Mouse (Mus musculus) embryonic facial prominence, embryonic 10.5 days (tissue): ENCODE data around the gene Cebpb. TPM values are rescaled to one million over a fixed set of nuclear protein-coding genes. Genes with fewer than 3 reads are reported as not detected.
A peak's percentile ranks its signal among the peaks of the same experiment; 100 is the strongest.

Source experiments
- DNase-seq: peaks from one replicate; pipeline ENCODE4 v3.0.0-alpha.2; 2017; ENCODE audit warnings: low spot score
- H3K27ac ChIP-seq: fragments of 300-500 bp; sonication (generic); replicated peaks from 2 replicates; pipeline ENCODE4 v1.5.1; 2016; ENCODE audit warnings: mild to moderate bottlenecking
- H3K27me3 ChIP-seq: fragments of 300-500 bp; sonication (generic); replicated peaks from 2 replicates; pipeline ENCODE4 v1.6.1; 2016; ENCODE audit warnings: low read depth, mild to moderate bottlenecking; ENCODE audit not compliant: poor library complexity, severe bottlenecking
- H3K36me3 ChIP-seq: fragments of 300-500 bp; sonication (generic); replicated peaks from 2 replicates; pipeline ENCODE4 v1.6.1; 2016; ENCODE audit warnings: mild to moderate bottlenecking, moderate library complexity
- H3K4me1 ChIP-seq: fragments of 300-500 bp; sonication (generic); 2 replicates; pipeline ENCODE4 v1.6.1; 2016
- H3K4me3 ChIP-seq: fragments of 300-500 bp; sonication (generic); 2 replicates; pipeline ENCODE4 v1.5.1; 2016; ENCODE audit warnings: mild to moderate bottlenecking, moderate library complexity
- H3K9me3 ChIP-seq: fragments of 300-500 bp; sonication (generic); 2 replicates; pipeline ENCODE4 v1.6.1; 2016; ENCODE audit warnings: mild to moderate bottlenecking
- WGBS: fragments of 180-500 bp; shearing (Covaris S2); methylation state at CpG from one replicate; pipeline ENCODE4 v1.1.7; 2016; 5-methylcytosine and 5-hydroxymethylcytosine counted together
- polyA plus RNA-seq: library from polyadenylated mRNA; unstranded; fragments of >200 nt; fragmentation: Nextera tagmentation; extraction: Ambion mirVana; gene quantifications from 2 replicates; pipeline ENCODE4 v1.2.1, GENCODE M21; 2016

Gene Cebpb
- polyA plus RNA-seq, 1 experiment from 2014 or later: 1.8 TPM

DNA sequence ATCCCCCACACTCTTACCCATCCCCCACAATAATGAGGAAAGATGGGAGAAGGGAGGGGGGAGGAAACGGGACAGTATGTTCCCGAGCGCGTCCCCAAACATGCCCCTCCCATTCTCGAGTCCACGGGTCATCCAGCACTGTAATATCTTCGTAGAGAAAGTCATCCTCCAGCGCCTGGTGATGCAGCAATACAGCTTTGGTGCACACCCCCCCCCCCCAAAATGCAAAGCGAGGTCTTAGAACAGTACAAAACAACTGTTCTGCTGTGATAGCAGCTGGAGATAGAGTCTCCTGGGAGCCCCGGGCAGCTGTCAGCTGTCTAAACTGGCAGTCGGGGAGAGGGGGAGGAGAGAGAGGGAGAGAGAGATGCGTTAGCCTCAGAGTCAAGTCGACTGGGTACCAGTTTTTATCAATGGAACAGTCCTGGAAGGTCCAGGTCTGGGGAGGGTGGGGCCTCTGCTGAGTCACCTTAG lies 16.5 kb upstream of the Cebpb start:
- Histone ChIP-seq H3K9me3 (no peaks in the 10 kb centered on the region), H3K4me1 (peaks cover 25% of the 10 kb centered on the region), H3K27me3 (no peaks in the 10 kb centered on the region), H3K36me3 (no peaks in the 10 kb centered on the region), H3K27ac (no peak overlapping the region), H3K4me3 (0 out of 2 replicates have a peak overlapping the region, but pooled peaks have one; percentile 2)
- 38% methylated on average over 13 of the region's 13 CpGs for WGBS
- peak; percentile 49 for DNase-seq

DNA sequence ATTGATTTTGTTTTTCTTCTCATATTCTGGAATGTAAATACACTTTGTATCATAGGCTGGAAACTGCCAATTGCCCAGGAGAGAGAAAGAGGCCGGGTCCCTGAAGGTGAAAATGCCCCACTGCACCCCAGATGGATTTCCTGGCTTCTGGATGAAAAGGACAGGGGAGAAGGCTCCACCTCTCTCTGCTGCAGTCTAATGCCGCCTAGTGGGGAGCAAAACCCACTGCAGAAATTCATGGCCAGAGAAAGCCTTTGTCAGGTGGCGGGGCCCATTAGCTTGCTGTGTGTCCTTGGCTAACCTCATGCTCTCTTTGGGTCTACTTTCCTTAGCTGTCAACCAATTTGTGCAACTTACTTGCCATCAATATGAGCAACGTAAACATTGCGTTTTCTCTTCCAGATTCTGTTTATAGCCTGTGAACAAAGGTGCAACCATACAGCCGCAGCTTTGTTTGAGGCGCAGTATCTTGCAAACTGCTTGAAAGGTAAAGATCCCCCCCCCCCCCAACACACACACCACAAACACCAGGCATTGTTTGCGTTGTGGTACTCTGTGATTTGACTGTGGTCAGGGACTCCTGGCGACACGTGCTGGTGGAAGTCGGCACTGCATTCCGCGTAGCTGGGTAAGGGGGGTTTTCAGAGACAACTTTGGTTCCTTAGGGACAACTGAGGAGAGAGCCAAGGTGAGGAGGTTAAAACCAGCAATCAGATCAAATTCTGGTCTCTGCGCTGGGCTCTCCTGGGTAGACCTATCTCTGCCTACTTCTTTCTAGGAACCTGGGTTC lies 13.4 kb upstream of the Cebpb start:
- peak; percentile 54 for DNase-seq
- Histone ChIP-seq H3K27me3 (no peaks in the 10 kb centered on the region), H3K36me3 (no peaks in the 10 kb centered on the region), H3K27ac (no peak overlapping the region), H3K4me3 (no peak overlapping the region), H3K4me1 (peaks cover 30% of the 10 kb centered on the region), H3K9me3 (no peaks in the 10 kb centered on the region)
- WGBS: 40% methylated on average over 14 of the region's 14 CpGs

DNA sequence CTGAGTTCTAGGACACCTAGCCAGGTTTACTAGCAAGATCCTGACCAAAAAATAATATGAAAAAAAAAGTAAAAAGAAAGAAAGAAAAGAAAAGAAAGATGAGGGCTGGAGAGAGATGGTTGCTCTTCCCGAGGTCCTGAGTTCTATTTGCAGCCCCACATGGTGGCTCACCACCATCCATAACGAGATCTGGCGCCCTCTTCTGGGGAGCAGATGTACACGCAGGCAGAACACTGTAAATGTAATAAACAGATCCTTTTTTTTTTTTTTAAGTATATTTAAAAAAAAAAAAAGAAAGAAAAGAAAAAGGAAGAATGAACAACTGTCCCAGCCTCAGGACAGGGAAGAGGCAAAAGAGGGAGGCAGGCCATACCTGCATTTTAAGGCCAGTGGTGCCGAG lies 10.1 kb upstream of the Cebpb start:
- DNase-seq: no peak
- no peaks in the 10 kb centered on the region for H3K9me3 ChIP-seq
- peaks cover 13% of the 10 kb centered on the region for H3K4me1 ChIP-seq
- no peak overlapping the region for H3K27ac ChIP-seq
- H3K27me3 ChIP-seq: no peaks in the 10 kb centered on the region
- no peak overlapping the region for H3K4me3 ChIP-seq
- H3K36me3 ChIP-seq: no peaks in the 10 kb centered on the region
- 49% methylated on average over 5 of the region's 5 CpGs for WGBS

DNA sequence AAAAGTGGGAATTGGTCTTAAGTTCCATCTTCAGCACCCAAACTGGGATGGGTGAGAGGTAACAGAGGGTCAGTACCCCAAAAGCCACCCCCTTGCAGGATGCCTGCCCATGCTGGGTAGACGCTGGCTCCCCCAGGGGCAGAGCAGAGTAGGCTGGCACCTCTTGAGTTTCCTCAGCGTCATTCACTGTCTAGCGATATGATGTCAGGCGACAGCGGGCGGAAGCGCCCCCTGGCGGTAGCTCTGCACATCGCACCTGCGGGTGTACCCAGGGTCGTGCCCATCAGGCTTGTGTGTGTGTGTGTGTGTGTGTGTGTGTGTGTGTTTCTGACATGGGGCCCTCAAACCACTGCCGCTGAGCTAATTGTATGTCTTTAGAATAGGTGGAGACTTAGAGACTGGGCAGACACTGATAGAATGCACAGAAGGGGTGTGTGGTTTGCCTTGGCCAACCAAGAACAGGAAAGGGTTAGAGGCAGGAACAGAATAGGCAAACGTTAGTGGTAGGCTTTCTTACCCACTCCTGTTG lies 8.7 kb upstream of the Cebpb start:
- Histone ChIP-seq H3K36me3 (no peaks in the 10 kb centered on the region), H3K27ac (no peak overlapping the region), H3K9me3 (no peaks in the 10 kb centered on the region), H3K27me3 (no peaks in the 10 kb centered on the region), H3K4me1 (peaks cover 13% of the 10 kb centered on the region), H3K4me3 (no peak overlapping the region)
- 3% methylated on average over 13 of the region's 13 CpGs for WGBS
- peak; percentile 87 for DNase-seq

DNA sequence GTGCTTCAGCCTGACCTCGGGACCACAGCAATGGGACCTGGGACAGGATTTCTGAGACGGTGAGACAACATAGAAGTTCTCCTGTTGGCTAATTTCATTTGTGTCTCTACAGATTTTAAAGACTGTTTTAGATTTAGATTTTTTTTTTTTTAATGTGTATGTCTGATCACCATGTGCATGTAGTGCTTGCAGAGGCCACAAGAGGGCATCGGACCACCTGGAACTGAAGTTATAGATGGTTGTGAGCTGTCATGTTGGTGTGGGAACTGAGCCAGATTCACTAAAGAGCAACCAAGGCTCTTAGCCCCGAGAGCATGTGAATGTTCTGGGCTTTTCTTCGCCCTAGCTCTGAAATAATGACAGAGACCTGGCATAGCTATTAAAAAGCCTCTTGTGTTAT lies 8.1 kb upstream of the Cebpb start:
- Histone ChIP-seq H3K27me3 (peaks cover 5% of the 10 kb centered on the region), H3K27ac (no peak overlapping the region), H3K4me1 (peaks cover 6% of the 10 kb centered on the region), H3K4me3 (no peak overlapping the region), H3K36me3 (no peaks in the 10 kb centered on the region), H3K9me3 (no peaks in the 10 kb centered on the region)
- 55% methylated on average over 5 of the region's 5 CpGs for WGBS
- DNase-seq: peak; percentile 64

DNA sequence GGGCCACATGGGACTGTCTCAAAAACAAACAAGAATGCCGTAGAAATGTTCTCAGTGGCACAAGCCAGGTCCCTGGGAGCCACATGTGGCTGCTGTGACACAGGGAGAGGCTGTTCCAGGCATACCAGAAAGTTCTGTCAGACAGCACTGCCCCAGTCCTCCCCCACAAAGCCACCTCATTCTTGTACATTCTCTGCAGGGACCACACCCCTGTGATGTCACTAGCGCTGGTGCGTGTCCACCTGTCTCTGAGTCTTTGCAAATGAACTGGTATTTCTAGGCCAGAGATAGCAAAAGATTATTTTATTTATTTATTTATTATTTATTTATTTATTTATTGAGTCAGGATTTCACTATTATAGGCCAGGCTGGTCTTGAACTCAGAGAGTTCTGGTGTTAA lies 5.0 kb upstream of the Cebpb start:
- Histone ChIP-seq H3K27ac (no peak overlapping the region), H3K4me1 (peaks cover 18% of the 10 kb centered on the region), H3K9me3 (no peaks in the 10 kb centered on the region), H3K4me3 (no peak overlapping the region), H3K27me3 (peaks cover 33% of the 10 kb centered on the region), H3K36me3 (no peaks in the 10 kb centered on the region)
- no peak for DNase-seq
- WGBS: 73% methylated on average over 3 of the region's 3 CpGs

DNA sequence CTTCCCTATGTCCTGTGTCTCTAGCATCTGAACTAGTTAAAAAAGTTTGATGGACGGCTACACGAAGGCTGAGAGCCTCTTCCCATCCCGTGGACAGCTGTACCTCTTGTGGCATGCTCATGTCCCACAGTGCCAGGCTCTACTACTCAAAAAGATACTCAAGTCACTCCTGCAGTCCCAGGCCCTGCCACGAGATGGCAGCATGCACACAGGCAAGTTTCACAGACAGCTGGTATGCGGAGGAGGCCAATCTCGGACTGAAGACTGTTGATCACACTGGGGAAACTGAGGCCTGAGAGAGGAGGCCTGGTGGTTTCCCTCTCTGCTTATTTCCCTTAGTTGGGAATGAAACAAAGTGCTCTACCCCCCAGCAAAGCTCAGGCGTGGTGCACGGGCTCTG lies 3.6 kb upstream of the Cebpb start:
- H3K27me3 ChIP-seq: peaks cover 46% of the 10 kb centered on the region
- H3K9me3 ChIP-seq: no peaks in the 10 kb centered on the region
- no peaks in the 10 kb centered on the region for H3K36me3 ChIP-seq
- 5% methylated on average over 8 of the region's 8 CpGs for WGBS
- H3K4me1 ChIP-seq: peaks cover 26% of the 10 kb centered on the region
- peak; percentile 93 for DNase-seq
- no peak overlapping the region for H3K4me3 ChIP-seq
- no peak overlapping the region for H3K27ac ChIP-seq

DNA sequence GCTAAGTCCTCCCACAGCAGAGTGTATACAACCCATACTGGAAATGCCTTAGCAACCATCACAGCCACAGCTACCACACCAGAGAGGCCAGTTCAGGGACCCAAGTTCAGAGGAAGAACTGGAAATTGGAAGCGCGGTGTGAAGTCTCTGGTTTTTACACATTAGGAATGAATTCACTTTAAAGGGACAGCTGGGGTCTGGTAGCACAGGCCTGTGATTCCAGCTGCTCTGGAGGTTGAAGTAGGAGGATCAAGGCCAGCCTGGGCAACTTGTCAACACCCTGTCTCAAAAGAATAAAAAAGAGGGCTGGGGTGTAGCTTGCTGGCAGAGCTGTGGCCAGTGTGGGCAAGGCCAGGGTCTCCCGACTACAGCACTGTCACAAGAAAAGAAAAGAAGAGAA lies 2.9 kb upstream of the Cebpb start:
- H3K36me3 ChIP-seq: no peaks in the 10 kb centered on the region
- no peak overlapping the region for H3K27ac ChIP-seq
- H3K4me1 ChIP-seq: peaks cover 30% of the 10 kb centered on the region
- 87% methylated on average over 3 of the region's 3 CpGs for WGBS
- no peaks in the 10 kb centered on the region for H3K9me3 ChIP-seq
- no peak overlapping the region for H3K4me3 ChIP-seq
- no peak for DNase-seq
- peaks cover 53% of the 10 kb centered on the region for H3K27me3 ChIP-seq

DNA sequence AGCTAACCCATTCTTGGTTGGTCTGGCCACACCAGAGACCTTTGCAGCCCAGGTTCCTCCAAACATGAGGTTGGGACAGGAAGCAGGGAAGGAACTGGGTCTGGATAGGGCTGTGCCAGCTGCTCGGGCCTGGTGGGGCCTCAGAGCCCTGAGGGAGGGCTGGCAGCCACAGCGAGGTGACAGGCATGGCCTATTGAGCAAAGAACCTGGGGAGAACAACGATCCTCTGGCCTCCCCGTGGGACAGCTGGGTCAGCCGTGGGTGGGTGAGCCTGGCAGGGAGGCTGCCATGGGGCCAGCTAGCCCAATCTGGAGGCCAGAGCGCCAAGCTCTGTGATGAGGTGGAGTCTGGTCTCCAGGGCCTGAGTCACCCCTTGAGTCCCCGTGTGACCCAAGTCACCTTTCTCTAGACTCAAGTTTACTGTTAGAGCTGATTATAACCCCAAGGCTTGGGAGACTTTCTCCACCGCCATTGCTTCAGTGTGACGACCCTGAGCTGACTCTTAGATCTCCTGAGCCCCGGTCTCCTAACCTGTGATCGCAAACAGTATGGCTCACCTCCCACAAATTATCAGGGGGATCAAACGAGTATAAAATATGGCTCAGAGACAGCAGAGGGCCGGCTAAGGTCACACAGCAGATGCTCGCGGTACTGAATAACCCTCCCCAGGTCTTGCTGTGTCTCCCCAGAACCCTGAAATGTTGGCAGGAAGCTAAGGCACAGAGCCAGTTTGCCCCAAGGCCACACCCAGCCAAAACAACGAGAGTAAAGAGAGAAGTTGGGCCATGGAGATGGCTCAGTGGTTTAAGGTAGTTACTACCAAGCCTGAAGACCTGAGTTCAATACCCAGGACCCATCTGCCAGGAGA lies 2.1 kb upstream of the Cebpb start:
- Histone ChIP-seq H3K4me3 (no peak overlapping the region), H3K9me3 (no peaks in the 10 kb centered on the region), H3K36me3 (no peaks in the 10 kb centered on the region), H3K27me3 (peaks cover 60% of the 10 kb centered on the region), H3K27ac (no peak overlapping the region), H3K4me1 (peaks cover 30% of the 10 kb centered on the region)
- no peak for DNase-seq
- 81% methylated on average over 16 of the region's 16 CpGs for WGBS

DNA sequence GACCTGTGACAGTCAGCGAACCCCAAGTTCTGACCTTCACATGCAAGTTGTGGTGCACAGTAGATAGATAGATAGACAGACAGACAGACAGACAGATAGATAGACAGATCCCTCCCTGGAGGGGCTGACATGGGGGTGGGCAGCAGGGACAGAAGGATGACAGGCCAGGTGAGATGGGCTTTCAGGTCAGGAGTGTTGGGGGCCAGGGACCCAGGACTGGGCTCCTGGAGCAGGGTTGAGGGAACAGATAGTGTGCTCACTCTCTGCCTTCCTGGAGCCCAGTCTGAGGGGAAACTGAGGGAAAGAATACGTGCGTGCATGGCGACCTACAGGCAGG lies 1.5 kb upstream of the Cebpb start:
- Histone ChIP-seq H3K4me1 (peaks cover 30% of the 10 kb centered on the region), H3K27ac (no peak overlapping the region; the same call in 1 of the 2 replicates), H3K27me3 (peaks cover 66% of the 10 kb centered on the region), H3K36me3 (no peaks in the 10 kb centered on the region), H3K9me3 (no peaks in the 10 kb centered on the region), H3K4me3 (no peak overlapping the region)
- DNase-seq: no peak
- WGBS: 83% methylated on average over 4 of the region's 4 CpGs

DNA sequence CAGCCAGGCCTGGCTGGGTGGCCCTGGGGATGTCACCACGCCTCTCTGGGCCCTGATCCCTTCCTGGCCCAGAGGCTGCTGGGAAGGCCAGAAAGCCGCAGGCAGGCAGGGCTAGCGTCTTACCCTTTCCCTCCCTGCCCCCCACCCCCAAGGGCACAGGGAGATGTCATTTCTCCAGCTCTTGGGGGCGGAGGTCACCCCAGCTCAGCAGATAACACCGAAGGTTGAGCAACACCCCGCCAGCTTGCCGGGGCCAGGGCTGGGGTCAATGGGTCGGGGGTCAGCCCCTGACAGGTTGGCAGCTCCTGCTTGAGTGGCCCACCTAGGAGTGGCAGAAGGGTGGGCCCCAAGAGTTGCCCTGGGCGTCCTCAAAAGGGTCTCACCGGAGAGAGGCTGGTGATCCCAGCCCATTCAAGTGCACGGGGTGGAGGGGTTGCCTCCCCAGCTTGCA lies 1.0 kb upstream of the Cebpb start:
- H3K4me1 ChIP-seq: peaks cover 30% of the 10 kb centered on the region
- H3K27ac ChIP-seq: no peak overlapping the region; the same call in 1 of the 2 replicates
- no peak for DNase-seq
- H3K36me3 ChIP-seq: no peaks in the 10 kb centered on the region
- no peaks in the 10 kb centered on the region for H3K9me3 ChIP-seq
- peaks cover 69% of the 10 kb centered on the region for H3K27me3 ChIP-seq
- 37% methylated on average over 11 of the region's 11 CpGs for WGBS
- H3K4me3 ChIP-seq: peak overlapping the region; percentile 78

DNA sequence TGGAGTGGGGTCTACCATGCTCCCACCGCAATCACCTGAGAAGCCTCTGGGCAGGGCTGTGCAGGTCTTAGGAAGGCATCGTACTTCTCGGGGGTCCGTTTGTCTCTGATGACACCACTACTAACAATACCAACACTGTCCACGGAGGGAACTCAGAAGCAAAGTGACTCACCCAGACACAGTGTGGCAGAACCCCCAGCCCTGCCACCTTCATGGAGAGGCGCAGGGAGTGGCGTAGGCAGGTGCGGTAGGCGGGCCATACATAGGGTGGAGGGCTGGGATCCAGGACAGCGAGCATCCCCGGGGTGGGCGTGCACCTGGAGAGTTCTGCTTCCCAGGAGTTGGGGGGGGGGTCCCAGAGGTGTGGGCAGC lies 603 bp upstream of the Cebpb start:
- WGBS: 21% methylated on average over 12 of the region's 12 CpGs
- Histone ChIP-seq H3K27ac (no peak overlapping the region), H3K9me3 (no peaks in the 10 kb centered on the region), H3K4me3 (peak overlapping the region; percentile 78), H3K27me3 (peaks cover 69% of the 10 kb centered on the region), H3K4me1 (peaks cover 30% of the 10 kb centered on the region), H3K36me3 (no peaks in the 10 kb centered on the region)
- DNase-seq: no peak
